Mouse (Mus musculus) fibroblast of lung, adult 2 months (primary cell): ENCODE measurements around the gene Gdpd3.
"Not testable (repeated sequence)": the region's sequence is repeated elsewhere in the genome, so short reads cannot be mapped to it uniquely, and the experiment has no call there.

Experiments
- DNase-seq: peaks from one replicate; pipeline ENCODE4 v3.0.0-alpha.2; 2011; ENCODE audit warnings: low read depth

Gene Gdpd3

GRCm38 (mm10) chr7:126760956-126761355 lies 5.2 kb upstream of the Gdpd3 start:
- peak; percentile 68 for DNase-seq

GRCm38 (mm10) chr7:126761529-126762067 lies 4.5 kb upstream of the Gdpd3 start:
- DNase-seq = no peak

- DNase-seq = no peak
These were observed 3.6 kb upstream of the Gdpd3 start for GRCm38 (mm10) chr7:126762471-126763008.

DNA sequence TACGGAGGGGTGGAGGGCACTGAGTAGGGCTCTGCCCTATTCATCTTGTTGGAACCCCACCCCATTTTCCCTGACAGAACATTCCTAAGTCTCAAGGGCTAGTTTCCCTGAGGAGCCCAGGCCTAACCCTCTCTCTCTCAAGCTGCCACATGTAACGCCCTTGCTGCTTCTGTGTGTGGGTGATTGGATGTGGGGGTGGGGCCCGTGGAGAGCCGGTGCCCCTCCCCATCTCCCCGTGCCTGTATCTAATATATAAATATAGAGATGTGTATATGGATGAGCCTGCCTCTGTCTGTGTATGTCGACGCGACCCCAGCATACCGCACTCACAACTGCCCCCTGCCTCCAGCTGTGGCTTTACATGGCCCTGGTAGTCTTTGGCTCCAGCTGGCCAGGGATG lies 594 bp upstream of the Gdpd3 start:
- no peak for DNase-seq

DNA sequence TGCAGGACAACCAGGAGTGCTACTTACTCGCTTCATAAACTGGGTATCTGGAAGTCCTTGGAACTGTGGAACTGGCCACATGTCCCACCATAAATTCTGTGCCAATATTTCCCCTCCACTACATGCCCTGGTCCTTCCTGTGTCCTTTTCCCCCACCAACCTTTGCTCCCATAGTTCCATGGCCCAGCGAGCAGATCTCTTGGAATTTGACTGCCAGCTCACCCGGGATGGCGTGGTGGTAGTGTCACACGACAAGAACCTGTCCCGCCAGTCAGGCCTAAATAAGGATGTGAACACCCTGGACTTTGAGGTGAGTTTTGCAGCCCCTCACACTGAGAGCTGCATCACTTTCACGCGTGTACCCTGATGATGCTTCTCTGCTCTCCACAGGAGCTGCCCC lies 867 bp downstream of the Gdpd3 start:
- DNase-seq = no peak

- DNase-seq = no peak
These were observed 4.7 kb downstream of the Gdpd3 start for GRCm38 (mm10) chr7:126770784-126771183.

- no peak for DNase-seq
These were observed 7.2 kb downstream of the Gdpd3 start for GRCm38 (mm10) chr7:126773351-126773750.

- no peak for DNase-seq
These were observed 8.3 kb downstream of the Gdpd3 start for GRCm38 (mm10) chr7:126774463-126774862.

DNA sequence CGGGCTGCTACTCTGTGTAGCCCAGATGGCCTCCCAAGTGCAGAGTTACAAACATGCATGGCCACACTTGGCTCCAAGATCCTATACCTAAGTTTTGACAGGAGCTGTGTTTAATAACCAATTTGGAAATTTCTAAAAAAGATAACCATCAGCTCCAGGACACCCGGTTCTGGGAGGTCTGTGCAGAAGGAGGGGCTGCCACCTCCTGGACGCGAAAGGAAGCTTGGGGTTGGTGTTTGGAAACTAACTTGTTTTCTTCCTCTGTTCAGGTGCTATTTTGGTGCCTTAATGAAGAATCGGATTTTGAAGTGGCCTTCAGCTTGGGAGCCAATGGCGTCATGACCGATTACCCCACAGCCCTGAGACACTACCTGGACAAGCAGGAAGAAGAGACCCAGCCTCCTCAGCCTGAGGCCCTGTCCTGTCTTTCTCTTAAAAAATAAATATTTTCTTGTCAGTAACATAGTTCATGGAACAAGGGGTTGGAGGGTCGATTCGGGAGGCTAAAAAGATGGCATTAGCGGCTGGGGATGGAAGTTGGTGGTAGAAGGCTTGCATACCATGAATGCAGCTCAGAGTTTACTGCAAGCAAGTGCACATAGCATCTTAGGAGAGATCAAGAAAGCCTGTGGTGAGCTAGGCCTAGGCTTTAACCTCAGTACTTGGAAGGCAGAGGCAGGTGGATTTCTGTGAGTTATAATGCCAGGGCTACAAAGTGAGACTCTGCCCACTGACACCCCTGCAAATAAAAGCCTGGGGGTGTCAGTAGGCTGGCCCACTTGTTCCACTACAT lies 9.2 kb downstream of the Gdpd3 start:
- no peak for DNase-seq

DNA sequence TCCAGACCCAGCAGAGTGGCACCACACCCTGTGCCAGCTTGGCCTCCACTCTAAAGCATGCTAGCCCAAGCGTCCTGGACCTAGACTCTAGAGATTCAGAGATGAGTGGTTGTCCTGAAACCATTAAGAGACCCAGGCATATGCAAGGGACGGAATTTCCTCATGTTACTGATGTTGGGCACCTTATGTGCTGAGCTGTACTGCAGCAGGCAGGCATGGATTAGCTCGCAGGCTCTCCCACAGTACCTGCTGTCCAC lies 9.8 kb downstream of the Gdpd3 start:
- no peak for DNase-seq

DNA sequence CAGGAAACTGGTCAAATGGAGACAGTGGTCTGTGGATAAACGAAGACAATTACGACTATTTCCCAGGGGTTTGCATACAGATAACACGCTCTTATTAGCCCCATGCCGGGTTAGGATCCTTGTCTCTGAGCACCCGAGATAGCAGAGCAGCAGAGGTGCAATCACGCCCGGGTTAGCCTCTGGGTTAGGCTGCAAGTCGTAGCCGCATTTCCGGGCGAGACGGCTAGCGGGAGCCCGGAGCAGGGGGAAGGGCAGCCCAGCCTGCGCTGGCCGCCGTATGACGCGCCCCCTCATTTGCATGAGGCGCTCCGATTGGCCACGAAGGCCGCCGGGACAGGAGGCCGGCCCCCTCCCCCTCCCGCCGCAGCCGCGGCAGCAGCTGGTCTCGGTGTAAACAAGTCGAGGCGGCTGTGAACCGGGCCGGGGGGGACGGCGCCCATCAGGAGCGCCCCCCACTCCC lies 10.5 kb downstream of the Gdpd3 start, which contains the start of gene Ypel3:
Gene Ypel3 (plus strand): TSS at position 358 of the 460 bp plus-strand sequence.
- peak; percentile 88 for DNase-seq

GRCm38 (mm10) chr7:126777476-126777875 lies 11.3 kb downstream of the Gdpd3 start:
- no peak for DNase-seq

GRCm38 (mm10) chr7:126778147-126778546 lies 12.0 kb downstream of the Gdpd3 start:
- DNase-seq = no peak

GRCm38 (mm10) chr7:126779101-126779500 lies 13.0 kb downstream of the Gdpd3 start:
- DNase-seq = not testable (repeated sequence)

DNA sequence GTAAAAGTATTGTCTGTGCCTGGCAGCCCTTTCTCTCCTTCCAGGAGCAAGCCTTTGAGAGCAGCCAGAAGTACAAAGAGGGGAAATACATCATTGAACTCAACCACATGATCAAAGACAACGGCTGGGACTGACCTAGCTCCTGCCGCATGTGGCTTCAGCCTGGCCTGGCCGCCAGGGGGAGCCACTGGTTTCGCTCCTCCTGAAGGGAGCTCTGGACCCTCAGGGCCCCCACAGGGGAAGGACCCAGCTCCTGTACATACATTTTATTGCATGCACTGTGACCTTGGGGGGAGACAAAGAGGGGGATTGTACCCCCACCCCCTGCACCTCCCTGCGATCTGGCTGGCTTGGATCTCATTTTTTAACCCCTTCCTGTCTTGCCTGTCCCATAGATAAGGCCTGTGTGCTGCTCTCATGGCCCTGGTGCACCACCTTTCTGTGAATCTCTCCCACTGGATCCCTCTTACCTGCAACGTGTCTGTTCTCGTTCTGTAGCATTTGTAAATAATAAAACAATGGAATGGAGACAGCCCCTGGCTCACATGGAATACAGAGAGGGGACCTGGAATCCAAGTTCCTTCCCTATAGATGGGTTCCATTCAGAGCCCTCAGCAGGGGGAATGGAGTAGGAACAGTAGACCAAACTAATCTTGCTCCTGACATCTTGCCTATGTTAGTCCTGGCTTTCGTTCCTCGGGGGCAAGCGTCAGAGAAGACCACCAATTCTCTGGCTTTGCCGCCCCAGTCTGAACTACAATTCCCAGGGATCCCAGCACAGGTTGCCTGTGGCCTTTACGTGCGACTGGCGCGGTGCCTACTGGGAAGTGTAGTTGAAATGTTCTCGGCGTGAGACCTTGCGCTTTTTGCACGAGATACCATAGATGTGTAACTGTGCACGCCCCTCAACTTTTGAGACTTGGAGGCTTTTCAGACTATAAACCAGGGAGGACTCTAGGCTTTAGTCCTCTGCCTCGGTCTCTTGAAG lies 14.1 kb downstream of the Gdpd3 start:
- no peak for DNase-seq

GRCm38 (mm10) chr7:126780971-126781635 lies 15.0 kb downstream of the Gdpd3 start, which contains the start of gene Tbx6:
Gene Tbx6, plus strand, starts transcription at chr7:126781483.
- DNase-seq = no peak

- DNase-seq = no peak
These were observed 15.7 kb downstream of the Gdpd3 start for GRCm38 (mm10) chr7:126781661-126782370.

- no peak for DNase-seq
These were observed 16.6 kb downstream of the Gdpd3 start for GRCm38 (mm10) chr7:126782693-126783092.

DNA sequence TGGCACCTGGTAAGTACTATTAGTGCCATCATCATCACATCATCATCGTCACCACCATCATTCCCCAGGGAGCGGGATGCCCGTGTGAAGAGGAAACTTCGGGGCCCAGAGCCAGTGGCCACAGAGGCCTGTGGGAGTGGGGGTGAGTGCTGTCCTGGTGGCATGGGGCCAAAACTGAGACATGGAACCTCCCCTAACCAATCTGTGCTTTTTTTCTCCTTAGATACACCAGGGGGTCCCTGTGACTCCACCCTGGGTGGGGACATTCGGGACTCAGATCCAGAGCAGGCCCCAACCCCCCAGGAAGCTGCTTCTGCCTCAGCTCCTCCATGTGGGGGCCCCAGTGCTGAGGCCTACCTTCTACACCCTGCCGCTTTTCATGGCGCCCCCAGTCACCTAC lies 18.3 kb downstream of the Gdpd3 start:
- no peak for DNase-seq

DNA sequence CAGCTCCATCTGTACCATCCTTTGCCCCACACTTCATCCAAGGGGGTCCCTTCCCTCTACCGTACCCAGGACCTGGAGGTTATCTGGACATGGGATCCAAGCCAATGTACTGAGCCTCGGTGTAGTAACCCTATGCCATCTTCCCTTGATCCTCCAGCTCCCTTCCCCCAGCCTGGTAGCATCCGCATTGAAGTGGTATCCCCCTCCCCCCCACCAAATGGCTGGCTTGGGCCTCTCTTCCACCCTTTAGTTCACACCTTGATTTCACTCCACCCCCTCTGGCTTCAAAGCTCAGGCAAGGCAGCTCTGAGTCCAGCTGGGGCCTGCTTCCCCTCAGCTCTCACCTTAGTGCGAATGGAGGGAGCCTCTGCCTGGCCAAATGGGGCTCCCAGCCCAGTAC lies 18.9 kb downstream of the Gdpd3 start:
- DNase-seq = no peak

DNA sequence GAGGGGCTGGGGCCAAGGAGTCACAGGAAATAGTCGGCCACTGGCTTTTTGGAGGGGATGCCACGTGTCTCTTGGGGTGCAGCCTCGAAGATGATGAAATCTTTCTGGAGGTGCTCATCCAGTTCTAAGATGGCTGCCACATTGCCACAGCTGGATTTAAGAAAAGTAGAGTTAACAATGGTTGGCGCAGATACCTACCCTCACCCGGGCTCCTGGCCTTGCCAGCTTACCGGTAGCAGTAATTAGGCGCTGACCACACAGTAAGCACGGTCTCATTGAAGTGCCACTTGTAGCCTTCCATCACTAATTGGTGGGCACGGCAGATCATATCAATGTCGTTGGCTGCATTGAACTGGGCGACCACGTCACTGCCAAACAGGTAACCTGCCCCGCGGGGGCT lies 20.0 kb downstream of the Gdpd3 start:
- DNase-seq = no peak
